Mouse (Mus musculus) spleen, postnatal 4 days (tissue): ENCODE measurements around the gene Olfr555.
"Not testable (repeated sequence)": the region's sequence is repeated elsewhere in the genome, so short reads cannot be mapped to it uniquely, and the experiment has no call there.

Experiments used
- DNase-seq, 2 experiments: peaks; one replicate each; pipeline ENCODE4 v3.0.0; 2022; ENCODE audit warnings: low spot score in 2 of 2

Gene Olfr555

DNA sequence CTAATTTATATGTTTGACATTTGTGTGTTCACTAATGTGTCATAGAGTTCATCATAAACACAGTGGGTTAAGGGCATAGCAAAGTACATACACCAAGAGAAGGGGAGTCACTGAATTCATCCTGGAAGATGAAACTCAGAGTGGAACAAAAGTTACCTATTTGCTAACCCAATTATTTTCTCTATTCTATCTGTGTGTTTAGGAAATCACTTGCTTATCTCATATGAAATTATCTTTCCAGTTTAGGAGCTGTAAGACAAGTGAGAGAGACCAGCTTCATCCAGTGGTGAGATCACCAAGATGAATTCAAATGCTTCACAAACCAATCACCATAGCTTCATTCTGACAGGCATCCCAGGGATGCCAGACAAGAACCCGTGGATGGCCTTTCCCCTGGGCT lies at the start of gene Olfr555:
Olfr555 (plus strand) TSS at position 301 of the 400 bp plus-strand sequence.
- no peak for DNase-seq

DNA sequence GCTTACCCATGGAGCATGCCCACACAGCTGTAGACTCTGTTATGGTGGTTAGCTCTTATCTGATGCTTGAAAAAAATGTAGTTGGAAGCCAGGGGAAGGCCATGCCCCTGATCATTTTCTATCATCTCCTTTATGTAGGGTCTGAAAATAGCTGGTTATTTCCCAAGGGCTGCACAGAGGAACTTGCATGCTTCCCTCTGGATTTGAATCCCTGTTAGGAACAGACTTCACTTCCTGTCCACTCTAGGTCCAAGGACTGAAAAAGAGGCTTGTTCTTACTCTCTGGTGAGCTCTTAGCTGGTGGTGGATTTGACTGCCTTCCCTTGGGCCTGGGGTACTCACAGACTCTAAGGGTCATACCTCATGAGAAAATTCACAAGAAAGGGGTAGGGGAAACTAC lies 40.5 kb upstream of the Olfr555 start, which contains the start of gene Olfr553:
Olfr553 (minus strand) TSS at position 101 of the 400 bp plus-strand sequence.
- DNase-seq: no peak

DNA sequence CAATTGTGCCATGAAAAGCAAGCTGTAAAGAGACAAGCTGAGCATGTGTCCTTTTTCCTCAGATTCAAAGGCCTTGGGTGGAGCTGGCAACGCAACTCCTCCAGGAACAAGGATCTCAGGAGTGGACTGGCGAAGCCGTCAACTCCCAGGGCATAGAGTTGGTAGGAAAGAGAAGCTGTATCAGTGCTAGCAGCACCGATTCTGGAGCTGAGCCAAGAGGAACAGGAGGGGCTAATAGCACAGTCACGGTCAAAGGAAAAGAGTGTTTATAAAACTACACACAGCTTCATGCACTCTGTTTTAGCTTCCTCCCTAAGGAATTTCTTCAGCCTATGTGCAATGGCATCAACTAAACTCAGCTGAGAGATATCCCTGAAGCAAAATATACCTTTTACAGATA lies 39.0 kb upstream of the Olfr555 start:
- DNase-seq: no peak

DNA sequence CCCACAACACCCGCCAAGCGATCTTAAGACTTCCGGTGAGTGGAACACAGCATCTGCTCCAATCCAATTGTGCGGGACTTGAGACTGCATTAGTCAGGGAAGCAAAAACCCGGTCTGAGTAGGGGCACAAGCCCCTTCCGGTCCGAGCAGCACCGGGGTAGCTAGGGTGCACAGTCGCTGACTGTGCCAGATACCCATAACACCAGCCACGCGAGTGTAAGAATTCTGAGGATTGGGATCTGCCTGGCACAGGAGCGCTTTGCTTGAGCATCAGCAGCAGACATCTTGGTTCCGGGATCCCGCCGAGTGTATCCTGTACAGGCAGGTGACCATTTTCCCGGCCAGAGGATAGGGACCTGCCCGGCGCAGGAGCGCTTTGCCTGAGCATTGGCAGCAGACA lies 38.3 kb upstream of the Olfr555 start:
- DNase-seq: not testable (repeated sequence)

DNA sequence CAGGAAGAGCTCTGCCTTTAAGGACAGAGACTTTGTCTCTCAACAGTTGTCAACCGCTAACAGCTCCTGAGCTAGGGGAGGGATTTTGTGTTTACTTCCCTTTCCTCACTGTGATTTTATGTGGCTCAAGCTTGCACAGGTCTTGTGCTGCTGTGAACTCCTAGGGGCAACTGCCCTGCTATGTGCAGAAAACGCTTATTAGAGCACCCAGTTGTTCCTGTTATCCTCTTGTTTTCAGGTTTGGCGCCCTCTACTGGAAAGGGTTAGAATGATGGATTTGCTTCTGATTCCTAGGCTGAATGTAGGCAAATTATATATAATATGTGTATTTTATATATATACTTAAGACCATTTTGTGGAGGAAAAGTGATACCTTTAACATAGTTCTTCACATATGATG lies 22.0 kb upstream of the Olfr555 start:
- peak; percentile 22 to 72 for DNase-seq

DNA sequence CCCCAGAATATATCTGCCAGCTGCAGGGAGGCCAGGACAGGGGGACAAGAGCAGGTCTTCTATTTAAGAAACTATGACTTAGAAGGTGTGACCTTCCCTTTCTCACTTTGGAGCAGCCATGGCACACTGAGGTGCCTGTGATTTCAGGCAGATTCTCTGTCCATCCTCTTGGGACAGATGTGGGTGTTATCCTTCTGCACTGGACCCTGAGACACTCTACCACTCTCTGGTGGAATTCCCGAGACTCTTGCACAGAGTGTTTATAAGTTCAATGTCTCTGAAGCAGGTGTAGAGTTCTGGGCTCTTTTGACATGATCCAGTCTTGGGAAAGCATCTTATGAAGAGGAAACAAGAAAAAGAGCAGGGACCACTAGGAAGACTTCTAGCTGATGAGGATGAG lies 20.5 kb upstream of the Olfr555 start, which contains the start of gene Olfr554:
Olfr554 (plus strand) TSS at position 301 of the 400 bp plus-strand sequence.
- no peak for DNase-seq

DNA sequence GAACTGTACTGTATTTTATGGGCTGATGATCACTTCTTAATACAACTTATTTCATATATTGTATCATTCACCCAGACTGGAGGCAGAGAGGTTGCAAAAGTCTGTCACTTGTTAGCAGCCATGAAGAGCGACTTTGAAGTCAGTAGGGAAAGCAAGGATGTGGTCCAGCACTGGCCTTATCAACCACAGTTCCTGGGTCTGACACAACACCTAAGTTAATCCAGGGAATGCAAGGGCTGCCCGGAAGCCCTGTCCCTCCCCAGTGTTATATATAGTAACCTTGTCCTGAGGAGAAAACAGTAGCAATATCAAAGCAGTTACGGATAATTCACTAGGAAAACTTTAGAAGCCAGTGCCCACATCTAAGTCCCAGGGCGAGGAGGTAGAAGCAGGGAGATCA lies 13.7 kb upstream of the Olfr555 start:
- not testable (repeated sequence) for DNase-seq

DNA sequence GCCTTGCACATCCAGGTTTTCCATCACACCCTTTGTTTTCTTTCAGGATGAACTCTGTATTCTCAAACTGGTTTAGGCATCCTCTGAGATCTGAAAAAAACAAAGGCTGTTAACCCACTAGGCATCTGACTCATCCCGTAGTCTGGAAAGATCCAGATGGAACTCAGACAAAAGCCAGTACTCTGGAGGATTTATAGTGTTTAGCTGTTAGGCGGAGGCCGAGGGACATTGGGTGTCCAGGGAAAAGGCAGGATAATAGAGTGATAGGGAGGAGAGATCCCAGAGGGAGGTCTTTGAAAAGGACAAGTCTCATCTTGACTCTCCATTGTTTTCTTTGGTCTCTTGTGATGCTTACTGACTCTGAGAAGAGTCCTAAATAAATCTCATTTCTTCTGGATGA lies 6.0 kb downstream of the Olfr555 start, which contains the start of gene Olfr556:
Olfr556 (plus strand) TSS at position 301 of the 400 bp plus-strand sequence.
- no peak for DNase-seq

DNA sequence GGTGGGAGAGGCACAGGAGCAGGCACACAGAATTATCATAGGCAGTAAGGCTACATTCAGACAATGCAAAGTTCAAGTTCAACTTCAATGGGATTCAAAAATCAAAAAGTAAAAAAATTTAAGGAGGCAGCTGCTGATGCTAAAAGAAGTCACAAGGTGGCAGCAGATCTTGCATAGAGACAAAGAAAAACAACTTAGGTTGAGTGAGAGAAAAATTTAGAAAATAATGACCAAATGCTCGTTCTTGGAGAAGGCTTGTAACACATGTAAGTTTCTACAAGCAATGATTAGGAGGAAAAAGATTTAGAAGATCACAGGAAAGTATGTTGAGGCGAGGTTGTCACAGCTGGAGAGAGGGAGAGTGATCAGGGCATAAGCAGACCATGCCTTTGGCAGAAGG lies 6.8 kb downstream of the Olfr555 start:
- DNase-seq: no peak

DNA sequence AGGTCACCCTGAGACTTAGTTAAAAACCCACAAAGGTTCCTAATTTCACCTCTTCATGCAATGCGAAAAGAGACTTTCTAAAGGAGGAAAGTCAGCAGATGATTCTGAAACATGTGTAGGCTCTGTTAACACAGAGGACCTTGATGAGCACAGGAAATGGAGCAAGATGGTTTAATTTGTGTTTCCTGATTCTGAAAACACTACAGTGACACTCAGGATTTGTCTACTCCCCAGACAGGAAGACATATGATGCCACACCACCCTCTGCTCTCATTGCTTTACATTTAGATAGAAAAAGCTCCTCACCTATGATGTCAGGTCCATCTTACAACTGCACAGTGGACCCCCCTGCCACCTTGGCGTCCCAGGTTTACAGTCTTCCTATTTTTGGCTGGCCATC lies 17.6 kb downstream of the Olfr555 start:
- DNase-seq: peak in 1 of 2 experiments; percentile 40

DNA sequence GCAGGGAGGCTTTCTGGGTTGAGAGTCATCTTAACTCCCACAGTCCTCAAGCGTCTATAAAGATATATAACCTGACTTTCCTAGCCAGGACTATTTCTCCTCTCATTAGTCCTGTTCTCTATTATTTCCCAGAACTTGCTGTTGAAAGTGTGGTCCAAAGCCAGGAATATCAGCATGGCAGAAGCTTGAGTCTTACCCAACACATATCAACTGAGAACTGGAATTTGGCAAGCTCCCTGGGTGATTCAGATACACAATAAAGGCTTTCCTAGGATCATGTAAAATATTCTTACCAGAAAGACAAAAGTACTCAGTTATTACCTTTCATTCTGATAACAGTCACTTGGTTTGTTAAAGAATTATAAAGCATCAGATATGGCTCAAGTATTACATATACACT lies 23.3 kb downstream of the Olfr555 start:
- DNase-seq: no peak

DNA sequence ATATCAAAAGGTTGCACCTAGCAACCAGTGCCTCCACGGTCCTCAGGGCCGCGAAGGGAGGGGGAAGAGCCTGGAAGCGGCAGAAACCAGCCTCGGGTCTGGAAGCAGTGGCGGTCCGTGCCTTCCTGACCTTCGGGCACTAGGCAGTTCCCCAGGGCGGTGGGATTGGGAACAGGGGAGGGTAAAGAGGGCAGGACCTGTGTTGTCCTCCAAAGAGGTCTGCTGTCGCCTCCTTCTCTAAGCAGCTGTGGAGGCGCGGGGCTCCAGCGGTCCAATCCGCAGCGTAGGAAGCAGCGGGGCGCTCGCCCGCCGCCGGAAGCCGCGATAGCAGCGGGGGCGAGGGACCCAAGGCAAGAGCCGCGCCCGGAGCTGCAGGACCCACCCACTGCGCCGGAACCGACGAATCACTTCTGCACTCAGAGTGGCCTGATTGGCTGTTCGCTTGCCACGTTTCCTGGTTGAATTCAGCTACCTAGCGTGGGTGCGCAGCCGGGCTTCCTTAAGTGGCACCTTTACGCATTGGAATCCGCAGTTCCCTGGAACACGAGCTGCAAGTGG lies 28.4 kb downstream of the Olfr555 start, which contains the start of gene Trim68:
Trim68 (minus strand) TSS at position 384 of the 558 bp plus-strand sequence.
- peak; percentile 80 to 88 for DNase-seq

DNA sequence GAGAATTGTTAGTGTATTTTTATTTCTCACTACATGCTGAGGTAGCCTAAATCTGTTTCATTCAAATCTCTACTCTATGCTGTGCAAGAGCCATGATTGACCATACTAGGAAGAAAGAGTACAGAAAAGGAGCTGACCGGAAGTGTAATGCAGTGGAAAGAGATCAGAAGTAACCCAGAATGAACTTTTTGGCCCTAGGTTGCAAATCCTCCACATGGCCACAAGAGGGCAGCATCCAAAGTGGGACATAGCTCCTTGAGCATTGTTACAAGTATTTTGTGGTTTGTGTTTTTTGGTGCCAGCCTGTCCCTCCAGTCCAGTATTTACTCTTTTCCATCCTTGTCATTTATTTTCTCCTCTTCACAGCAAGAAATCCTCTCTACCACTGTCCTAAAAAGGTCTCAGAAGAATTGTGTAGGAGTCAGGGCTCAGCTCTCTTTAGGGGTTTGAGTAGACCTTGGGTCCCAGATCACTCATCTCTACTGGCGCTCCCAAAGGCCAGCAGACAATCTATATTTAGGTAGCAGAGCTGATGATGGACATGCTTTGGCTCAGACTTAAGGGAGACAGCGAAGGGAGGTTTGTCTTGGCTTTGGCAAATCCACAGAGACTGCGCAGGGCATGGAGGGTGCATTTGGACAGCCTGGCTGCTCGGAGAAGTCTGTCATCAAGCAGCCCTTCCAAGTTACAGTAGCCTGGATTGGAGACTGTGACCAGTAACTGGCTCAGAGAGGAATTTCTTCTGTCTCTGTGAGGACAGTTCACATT lies 36.9 kb downstream of the Olfr555 start, which contains the start of gene Olfr557:
Olfr557 (plus strand) TSS at position 553 of the 768 bp plus-strand sequence.
- peak in 1 of 2 experiments; percentile 62 for DNase-seq

DNA sequence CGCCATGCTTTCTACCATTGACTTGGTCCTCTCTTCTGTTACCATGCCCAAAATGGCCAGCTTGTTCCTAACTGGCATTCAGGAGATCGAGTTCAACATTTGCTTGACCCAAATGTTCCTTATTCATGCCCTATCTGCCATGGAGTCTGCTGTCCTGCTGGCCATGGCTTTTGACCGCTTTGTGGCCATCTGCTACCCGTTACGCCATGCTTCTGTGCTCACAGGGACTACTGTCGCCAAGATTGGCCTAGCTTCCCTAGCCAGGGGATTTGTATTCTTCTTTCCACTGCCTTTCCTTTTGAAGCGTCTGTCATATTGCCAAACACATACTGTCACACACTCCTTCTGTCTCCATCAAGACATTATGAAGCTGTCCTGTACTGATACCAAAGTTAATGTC lies 39.8 kb downstream of the Olfr555 start:
- DNase-seq: no peak

DNA sequence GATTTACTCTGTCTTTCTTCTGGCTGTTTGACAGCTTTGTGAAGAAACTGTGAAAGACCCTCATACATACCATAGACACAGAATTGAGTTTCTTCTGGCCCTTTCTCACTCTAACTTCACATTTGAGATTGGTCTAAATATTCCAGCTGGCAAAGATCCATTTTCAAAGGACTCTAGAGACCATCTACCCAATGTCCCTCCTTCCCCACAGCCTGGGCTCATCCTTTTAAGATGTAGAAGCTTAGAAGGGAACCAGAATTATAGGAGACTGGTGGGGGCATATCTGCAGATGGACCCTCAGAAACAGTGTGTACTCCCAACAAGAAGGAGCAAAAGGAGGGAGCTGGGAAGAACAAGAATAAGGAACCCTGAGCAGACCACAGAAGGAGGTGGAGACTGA lies 43.3 kb downstream of the Olfr555 start, which contains the start of gene Olfr558:
Olfr558 (plus strand) TSS at position 301 of the 400 bp plus-strand sequence.
- DNase-seq: no peak
